Mouse (Mus musculus) heart, embryonic 14.5 days (tissue): Measurements from ENCODE around the gene Mast4. TPM values are rescaled to one million over a fixed set of nuclear protein-coding genes. Genes with fewer than 3 reads are reported as not detected.
A peak's percentile ranks its signal among the peaks of the same experiment; 100 is the strongest.

Source experiments
- ATAC-seq: fragments of 200-750 bp; cut with Nextera tagmentation; 2 replicates; pipeline ENCODE4 v1.8.0; 2017; ENCODE audit warnings: low read depth, moderate TSS enrichment; ENCODE audit not compliant: insufficient number of reproducible peaks, insufficient read depth, low FRiP score
- H3K27ac ChIP-seq, 2 experiments: fragments of 200-500 bp in 1 of 2; fragments of 300-500 bp in 1 of 2; sonication (generic) in 1 of 2; replicated peaks in 1 of 2; 2 replicates each; pipeline ENCODE4 v1.5.1; 2012 to 2014; ENCODE audit warnings: low read depth in 2 of 2, low read length in 2 of 2, control low read depth in 1 of 2, mild to moderate bottlenecking in 1 of 2, mixed read lengths in 1 of 2; ENCODE audit not compliant: control insufficient read depth in 1 of 2, insufficient read depth in 1 of 2
- H3K27me3 ChIP-seq: fragments of 300-500 bp; sonication (generic); 2 replicates; pipeline ENCODE4 v1.6.1; 2014; ENCODE audit warnings: mild to moderate bottlenecking, low read length, control low read depth; ENCODE audit not compliant: control insufficient read depth, insufficient read depth
- H3K36me3 ChIP-seq: fragments of 300-500 bp; sonication (generic); 2 replicates; pipeline ENCODE4 v1.6.1; 2014; ENCODE audit warnings: mild to moderate bottlenecking, control low read depth, low read length, mixed read lengths; ENCODE audit not compliant: control insufficient read depth, insufficient read depth
- H3K4me1 ChIP-seq, 2 experiments: fragments of 200-500 bp in 1 of 2; fragments of 300-500 bp in 1 of 2; sonication (generic) in 1 of 2; 2 replicates each; pipeline ENCODE4 v1.6.1; 2012 to 2014; ENCODE audit warnings: low read length in 2 of 2, control low read depth in 1 of 2, mixed read lengths in 1 of 2; ENCODE audit not compliant: control insufficient read depth in 2 of 2, insufficient read depth in 2 of 2
- H3K4me2 ChIP-seq: fragments of 300-500 bp; sonication (generic); 2 replicates; pipeline ENCODE4 v1.6.1; 2014; ENCODE audit warnings: mild to moderate bottlenecking, low read length
- H3K4me3 ChIP-seq, 2 experiments: fragments of 200-500 bp in 1 of 2; fragments of 300-500 bp in 1 of 2; sonication (generic) in 1 of 2; 2 replicates each; pipeline ENCODE4 v1.5.1; 2012 to 2014; ENCODE audit warnings: low read length in 2 of 2, mild to moderate bottlenecking in 2 of 2, control low read depth in 1 of 2, low read depth in 1 of 2, moderate library complexity in 1 of 2; ENCODE audit not compliant: control insufficient read depth in 1 of 2, insufficient read depth in 1 of 2
- H3K9ac ChIP-seq: fragments of 300-500 bp; sonication (generic); 2 replicates; pipeline ENCODE4 v1.6.1; 2014; ENCODE audit warnings: mild to moderate bottlenecking, low read length
- H3K9me3 ChIP-seq: fragments of 300-500 bp; sonication (generic); 2 replicates; pipeline ENCODE4 v1.6.1; 2016; ENCODE audit warnings: low read length, control low read depth; ENCODE audit not compliant: control insufficient read depth
- WGBS: fragments of 180-500 bp; shearing (Covaris S2); extraction: QIAGEN DNeasy Blood & Tissue Kit; methylation state at CpG from one replicate; pipeline ENCODE4 v1.1.7; 2014; 5-methylcytosine and 5-hydroxymethylcytosine counted together
- polyA plus RNA-seq: library from polyadenylated mRNA; unstranded; fragments of >200 nt; fragmentation: Nextera tagmentation; extraction: Ambion mirVana; gene quantifications from 2 replicates; pipeline ENCODE4 v1.2.1, GENCODE M21; 2014

Gene Mast4
- polyA plus RNA-seq, 1 experiment from 2014 or later, result 54.1 TPM

DNA sequence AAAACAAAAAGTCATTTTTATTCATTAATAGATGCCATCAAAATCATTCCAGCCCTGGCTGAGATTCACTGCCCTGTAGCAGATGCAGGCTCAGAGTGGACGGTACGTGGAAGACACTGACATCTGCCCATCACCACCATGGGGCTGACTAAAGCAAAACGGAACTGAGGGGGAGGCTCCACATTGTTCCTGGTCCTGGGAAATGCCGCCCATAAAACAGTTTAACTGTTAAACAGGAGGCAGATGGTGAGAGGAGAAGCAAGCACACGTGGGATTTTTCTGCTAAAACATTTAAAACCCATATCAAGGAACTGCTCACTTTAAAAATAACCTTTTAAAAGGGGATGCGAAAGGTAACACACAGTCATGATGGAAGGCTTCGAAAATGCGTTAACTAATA is 499.0 kb downstream of the Mast4 start:
- 83% methylated on average over 8 of the region's 8 CpGs for WGBS
- no peak overlapping the region for H3K27ac ChIP-seq
- no peaks in the 10 kb centered on the region; the same call in 1 of the 2 replicates for H3K36me3 ChIP-seq
- no peak overlapping the region for H3K9ac ChIP-seq
- peaks cover 0 to 3% of the 10 kb centered on the region in 2 experiments; a peak in 1 of 4 replicates for H3K4me1 ChIP-seq
- H3K4me3 ChIP-seq, result no peak overlapping the region
- H3K4me2 ChIP-seq, result no peak overlapping the region
- H3K9me3 ChIP-seq, result no peaks in the 10 kb centered on the region
- no peaks in the 10 kb centered on the region for H3K27me3 ChIP-seq
- ATAC-seq, result no peak

DNA sequence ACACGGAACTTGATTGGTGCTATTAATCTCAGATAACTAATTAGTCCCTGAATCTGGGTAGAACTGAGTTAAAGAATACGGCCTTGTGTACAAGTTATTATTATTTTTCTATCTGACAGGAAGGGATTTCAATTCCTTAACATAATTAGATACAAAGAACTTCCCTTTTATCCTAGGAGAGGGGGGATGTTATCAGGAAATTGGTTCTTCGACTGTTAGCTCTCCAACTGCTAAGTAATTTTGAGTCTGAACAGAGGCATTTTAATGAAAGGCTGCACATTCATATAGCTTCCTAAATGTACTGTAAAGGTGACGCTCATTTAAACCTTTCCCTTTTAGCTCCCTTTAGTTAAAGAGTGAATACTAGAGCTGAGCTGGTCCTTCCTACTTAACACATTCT is 516.0 kb downstream of the Mast4 start:
- no peaks in the 10 kb centered on the region for H3K36me3 ChIP-seq
- no peak overlapping the region for H3K4me3 ChIP-seq
- no peak for ATAC-seq
- WGBS, result 64% methylated on average over 4 of the region's 4 CpGs
- H3K27me3 ChIP-seq, result no peaks in the 10 kb centered on the region
- H3K9ac ChIP-seq, result no peak overlapping the region
- H3K9me3 ChIP-seq, result no peaks in the 10 kb centered on the region
- no peak overlapping the region for H3K4me2 ChIP-seq
- no peak overlapping the region for H3K27ac ChIP-seq
- H3K4me1 ChIP-seq, result 0 out of 4 replicates have a peak, but pooled peaks cover 0 to 5% of the 10 kb centered on the region in 2 experiments

DNA sequence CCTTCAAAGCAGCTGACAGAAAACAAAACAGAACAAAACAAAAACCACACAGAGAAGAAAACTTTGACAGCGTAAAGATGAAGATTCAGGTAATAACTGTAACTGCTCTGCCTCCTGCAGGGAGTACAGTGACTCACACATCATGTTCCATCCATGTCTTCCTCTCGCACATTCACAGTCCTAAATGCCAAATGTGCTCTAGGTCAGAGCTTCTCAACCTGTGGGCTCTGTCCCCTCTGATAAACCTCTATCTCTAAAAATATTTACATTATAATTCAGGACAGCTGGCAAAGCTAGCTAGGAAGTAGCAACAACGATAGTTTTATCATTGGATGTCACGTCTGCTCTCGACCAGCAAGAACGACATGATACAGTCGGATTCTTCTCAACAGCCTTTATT is 517.6 kb downstream of the Mast4 start:
- Histone ChIP-seq H3K27me3 (no peaks in the 10 kb centered on the region), H3K9ac (no peak overlapping the region), H3K4me3 (no peak overlapping the region), H3K36me3 (no peaks in the 10 kb centered on the region), H3K9me3 (no peaks in the 10 kb centered on the region), H3K4me2 (no peak overlapping the region), H3K27ac (no peak overlapping the region), H3K4me1 (peaks cover 2 to 5% of the 10 kb centered on the region in 2 experiments; a peak in 1 of 4 replicates)
- 66% methylated on average over 7 of the region's 7 CpGs for WGBS
- no peak for ATAC-seq

DNA sequence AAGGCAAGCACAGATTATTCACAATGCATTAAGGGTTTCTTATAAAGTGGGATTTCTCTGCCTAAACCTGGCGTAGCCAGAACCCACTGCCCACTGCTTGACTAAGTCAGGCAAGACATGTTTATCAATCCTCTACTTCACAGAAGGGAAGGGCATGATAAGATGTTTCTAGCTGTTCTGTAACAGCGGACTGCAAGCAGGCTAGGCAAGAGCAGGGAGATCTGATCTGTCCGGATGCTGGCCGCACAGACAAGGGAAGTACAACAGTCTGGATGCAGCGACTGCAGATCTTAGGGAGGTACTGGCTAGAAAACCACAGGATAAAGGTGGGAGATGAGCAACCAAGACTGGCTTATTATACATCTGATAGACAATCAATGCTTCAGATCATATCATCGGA is 519.1 kb downstream of the Mast4 start:
- 0 out of 2 replicates have a peak, but pooled peaks cover under 1% of the 10 kb centered on the region for H3K36me3 ChIP-seq
- H3K4me3 ChIP-seq, result no peak overlapping the region
- no peak for ATAC-seq
- H3K27ac ChIP-seq, result no peak overlapping the region
- H3K4me2 ChIP-seq, result no peak overlapping the region
- WGBS, result 76% methylated on average over 6 of the region's 6 CpGs
- H3K9me3 ChIP-seq, result no peaks in the 10 kb centered on the region
- peaks cover 8 to 11% of the 10 kb centered on the region in 2 experiments; a peak in 3 of 4 replicates for H3K4me1 ChIP-seq
- H3K27me3 ChIP-seq, result no peaks in the 10 kb centered on the region
- no peak overlapping the region for H3K9ac ChIP-seq

DNA sequence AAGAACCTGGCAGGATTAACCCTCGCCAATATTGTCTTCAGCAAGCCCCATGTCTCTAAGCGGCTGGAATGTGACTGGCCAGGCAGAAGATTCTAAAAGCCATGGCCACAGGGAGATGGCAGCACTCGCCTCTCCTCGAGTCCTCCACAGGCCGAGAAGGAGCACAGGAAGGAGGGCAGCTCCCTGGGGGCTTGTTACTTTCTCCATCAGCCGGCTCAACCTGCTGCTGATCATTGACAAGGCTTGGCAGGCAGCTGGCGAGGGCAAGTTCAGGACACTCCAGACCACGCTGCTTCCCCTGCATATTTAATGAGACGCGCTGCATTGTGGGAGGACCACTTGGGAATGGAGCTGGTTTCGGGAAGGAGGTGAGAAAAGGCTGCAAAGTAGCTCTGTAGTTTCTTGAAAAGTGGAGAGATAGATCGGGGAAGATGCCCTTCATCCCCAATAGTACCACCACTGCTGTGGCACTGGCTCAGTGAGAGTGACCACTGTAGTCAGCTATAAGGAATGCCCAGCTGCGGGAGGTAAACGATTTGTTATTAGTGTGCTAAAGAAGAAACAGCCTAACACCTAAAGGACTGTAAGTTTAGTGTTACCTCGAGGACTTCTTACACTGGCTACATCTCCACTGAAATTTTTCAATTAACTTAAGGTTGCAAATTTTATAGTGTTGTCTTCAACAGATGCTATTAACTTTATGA is 523.0 kb downstream of the Mast4 start:
- WGBS, result 11% methylated on average over 15 of the region's 15 CpGs
- peaks cover 8 to 11% of the 10 kb centered on the region in 2 experiments; a peak in 3 of 4 replicates for H3K4me1 ChIP-seq
- peak overlapping the region; percentile 16 to 37; a peak in 3 of 4 replicates for H3K4me3 ChIP-seq
- no peaks in the 10 kb centered on the region for H3K27me3 ChIP-seq
- peak overlapping the region; percentile 58 for H3K4me2 ChIP-seq
- H3K9ac ChIP-seq, result peak overlapping the region; percentile 60
- no peaks in the 10 kb centered on the region for H3K9me3 ChIP-seq
- peaks cover 20% of the 10 kb centered on the region for H3K36me3 ChIP-seq
- ATAC-seq, result no peak
- H3K27ac ChIP-seq, result peak overlapping the region; percentile 46 to 49; a peak in 2 of 4 replicates

DNA sequence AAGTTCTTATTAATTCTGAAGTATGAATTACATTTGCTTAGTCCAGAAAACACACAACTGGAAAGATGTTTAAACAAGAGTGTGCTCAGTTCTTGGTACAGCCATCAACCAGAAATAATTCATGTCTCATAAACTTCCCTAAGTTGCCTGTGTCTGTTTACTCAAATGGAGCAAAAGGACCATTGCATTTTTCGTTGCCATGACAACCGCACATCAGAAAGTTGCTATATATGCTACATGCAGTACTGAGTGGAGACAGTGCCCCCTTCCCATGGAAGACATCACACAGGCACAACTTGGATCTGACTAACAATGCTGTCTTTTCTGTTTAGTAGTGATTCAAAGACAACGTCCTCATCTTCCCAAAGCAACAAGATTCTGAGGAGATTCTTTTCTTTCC is 527.6 kb downstream of the Mast4 start:
- Histone ChIP-seq H3K27ac (no peak overlapping the region), H3K4me3 (no peak overlapping the region), H3K9ac (no peak overlapping the region), H3K4me2 (no peak overlapping the region), H3K27me3 (no peaks in the 10 kb centered on the region), H3K9me3 (no peaks in the 10 kb centered on the region), H3K4me1 (peaks cover 6% of the 10 kb centered on the region in 2 experiments; a peak in 3 of 4 replicates), H3K36me3 (peaks cover 37% of the 10 kb centered on the region)
- no peak for ATAC-seq
- 88% methylated on average over 3 of the region's 3 CpGs for WGBS

DNA sequence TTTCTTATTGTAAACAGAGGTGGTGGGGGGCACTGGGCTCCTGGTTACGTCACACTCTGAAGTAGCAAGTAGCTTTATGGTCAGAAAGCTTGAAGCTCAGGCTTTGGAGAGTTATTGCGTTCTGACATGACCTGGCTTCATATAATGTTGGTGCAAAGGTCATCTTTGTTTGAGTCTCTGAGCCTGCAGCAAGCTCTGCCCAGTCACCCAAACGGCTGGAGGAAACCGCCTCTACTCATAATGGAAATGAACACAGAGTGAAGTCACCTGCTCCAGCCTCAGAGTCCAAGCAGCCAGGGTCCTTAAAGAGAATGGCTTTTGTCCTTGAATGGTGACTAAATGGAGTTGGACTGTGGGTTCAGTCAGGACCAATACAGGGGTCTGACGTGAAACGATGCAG is 529.1 kb downstream of the Mast4 start:
- H3K36me3 ChIP-seq, result peaks cover 42% of the 10 kb centered on the region
- no peaks in the 10 kb centered on the region for H3K4me1 ChIP-seq
- no peaks in the 10 kb centered on the region for H3K27me3 ChIP-seq
- no peaks in the 10 kb centered on the region for H3K9me3 ChIP-seq
- no peak overlapping the region for H3K9ac ChIP-seq
- H3K4me3 ChIP-seq, result no peak overlapping the region
- H3K4me2 ChIP-seq, result no peak overlapping the region
- H3K27ac ChIP-seq, result no peak overlapping the region
- WGBS, result 86% methylated on average over 6 of the region's 6 CpGs
- ATAC-seq, result no peak

DNA sequence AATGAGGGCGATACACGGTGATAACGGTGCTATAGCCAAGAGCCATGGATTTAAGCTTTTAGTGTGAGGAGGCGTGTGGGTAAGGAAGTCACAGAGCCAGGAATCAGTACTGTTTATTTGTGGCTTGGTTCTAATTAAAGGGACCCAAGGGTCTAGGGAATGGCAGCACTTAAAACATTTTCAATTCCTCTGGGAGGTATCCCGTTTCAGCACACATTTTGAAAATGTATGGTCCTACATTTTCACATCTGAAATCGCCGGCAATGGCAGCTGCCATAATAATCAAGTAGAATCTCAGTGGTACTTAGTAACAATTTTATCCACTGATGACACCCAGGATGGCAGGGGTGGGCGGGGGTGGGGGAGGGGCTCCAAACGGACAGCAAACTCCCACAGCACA is 531.1 kb downstream of the Mast4 start:
- peaks cover 32% of the 10 kb centered on the region for H3K36me3 ChIP-seq
- 87% methylated on average over 9 of the region's 9 CpGs for WGBS
- no peak for ATAC-seq
- no peaks in the 10 kb centered on the region for H3K4me1 ChIP-seq
- H3K9me3 ChIP-seq, result no peaks in the 10 kb centered on the region
- H3K27ac ChIP-seq, result no peak overlapping the region
- no peak overlapping the region for H3K4me3 ChIP-seq
- H3K4me2 ChIP-seq, result no peak overlapping the region
- H3K27me3 ChIP-seq, result no peaks in the 10 kb centered on the region
- H3K9ac ChIP-seq, result no peak overlapping the region
